Mouse (Mus musculus): Measurements from ENCODE around the gene Rab4a. TPM values are rescaled to one million over a fixed set of nuclear protein-coding genes. Genes with fewer than 3 reads are reported as not detected.
A peak's percentile ranks its signal among the peaks of the same experiment; 100 is the strongest.

The Rab4a gene
- total RNA-seq, 2 experiments from 2014 or later, result 45.5 to 46.8 TPM

GRCm38 (mm10) chr8:123845114-123845513 is 39.3 kb downstream of the Rab4a start:
- DNase-seq (ENCODE audit: low spot score in 2 of 2), result no peak

DNA sequence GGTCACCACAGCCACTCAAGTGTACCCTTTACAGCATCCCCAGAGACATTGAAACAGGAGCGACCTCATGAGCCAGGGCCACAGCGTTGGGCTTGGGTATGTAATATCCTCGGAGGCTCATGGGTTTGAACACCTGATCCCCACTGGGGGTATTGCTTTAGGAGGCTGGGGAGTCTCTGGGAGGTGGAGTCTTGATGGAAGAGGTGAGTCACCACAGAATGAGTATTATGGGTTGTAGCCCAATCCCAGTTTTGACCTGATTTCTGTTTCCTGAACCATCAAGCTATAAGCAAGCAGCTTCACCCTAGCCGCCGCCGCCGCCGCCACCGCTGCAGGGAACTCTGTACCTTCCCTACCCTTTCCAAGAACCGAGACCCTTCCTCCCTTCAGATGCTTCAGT is 40.2 kb downstream of the Rab4a start:
- no peak for DNase-seq (ENCODE audit: low spot score in 2 of 2)

- no peak for DNase-seq (ENCODE audit: low spot score in 2 of 2)
These were observed 40.7 kb downstream of the Rab4a start for GRCm38 (mm10) chr8:123846509-123846908.

DNA sequence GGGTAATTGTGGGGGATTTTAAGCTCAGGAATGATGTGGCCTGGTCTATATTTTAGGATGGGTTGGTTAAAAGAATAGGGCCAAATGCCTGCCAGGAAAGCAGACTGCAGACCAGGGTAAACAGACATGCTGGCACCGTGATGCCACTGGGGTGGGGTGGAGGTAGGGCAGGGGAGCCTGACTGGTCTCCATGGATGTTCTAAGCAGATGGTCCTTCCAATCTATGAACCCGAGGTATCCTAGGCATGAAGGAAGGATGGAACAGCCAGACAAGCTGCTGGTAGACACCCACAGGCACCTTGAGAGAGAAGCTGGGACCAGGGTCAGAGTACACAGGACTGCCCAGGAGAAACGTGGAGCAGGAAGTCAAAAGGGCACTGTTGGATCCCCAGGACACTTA is 41.8 kb downstream of the Rab4a start:
- no peak for DNase-seq (ENCODE audit: low spot score in 2 of 2)

DNA sequence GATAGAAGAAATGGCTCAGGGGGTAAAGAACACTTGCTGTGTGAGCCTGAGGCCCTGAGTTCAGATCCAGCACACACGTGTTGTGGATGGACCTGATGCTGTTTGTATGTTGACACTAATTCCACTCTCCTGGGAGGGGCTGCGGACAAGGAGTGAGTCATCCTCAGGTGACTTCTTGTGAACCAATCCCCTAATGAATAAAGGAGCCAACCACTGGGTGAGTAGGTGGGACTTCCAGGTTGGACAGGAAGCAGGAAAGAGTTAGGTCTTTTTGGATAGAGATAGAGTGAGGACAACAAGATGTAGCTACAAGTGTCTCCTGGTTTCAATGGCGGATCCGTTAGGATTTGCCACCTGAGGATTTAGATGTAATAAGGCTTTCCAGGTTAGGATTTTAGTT is 43.6 kb downstream of the Rab4a start:
- no peak for DNase-seq (ENCODE audit: low spot score in 2 of 2)

DNA sequence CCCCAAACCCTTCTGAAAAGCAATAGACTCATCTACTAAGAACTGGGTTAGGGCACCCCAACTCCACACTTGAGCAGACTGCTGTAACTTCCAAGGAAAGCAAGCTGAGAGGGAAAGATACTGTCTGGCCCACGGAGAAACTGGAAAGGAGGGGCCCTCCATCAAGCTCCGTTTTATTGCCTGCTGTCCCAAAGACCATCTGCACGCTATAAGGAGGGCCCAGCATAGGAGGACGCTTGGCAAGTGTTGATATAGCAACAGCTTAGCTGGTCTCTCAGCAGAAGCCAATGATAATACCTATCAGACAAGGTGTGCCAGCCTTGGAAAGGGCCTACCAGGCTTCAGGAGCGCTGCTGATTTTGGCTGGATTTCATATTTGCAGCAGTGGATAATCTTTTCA is 45.8 kb downstream of the Rab4a start:
- DNase-seq (ENCODE audit: low spot score in 2 of 2), result no peak

DNA sequence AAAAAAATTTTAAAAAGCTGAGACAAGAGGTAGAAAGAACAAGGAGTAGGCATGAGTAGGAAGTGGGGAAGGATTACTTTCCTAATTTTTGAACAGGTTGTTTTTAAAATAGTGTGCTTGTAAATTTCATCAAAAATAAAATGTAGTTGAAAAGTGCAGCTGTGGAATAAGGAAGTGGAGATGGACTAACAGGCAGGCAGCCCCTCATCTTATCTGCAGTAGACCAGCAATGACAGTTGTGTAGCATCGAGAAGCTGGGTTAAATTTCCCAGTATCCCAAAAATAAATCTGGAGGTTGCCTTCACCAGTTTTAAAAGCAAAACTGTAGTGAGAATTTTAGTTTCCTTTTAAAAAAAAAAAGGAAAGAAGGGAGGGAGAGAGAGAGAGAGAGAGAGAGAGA is 48.5 kb downstream of the Rab4a start:
- DNase-seq (ENCODE audit: low spot score in 2 of 2), result no peak

DNA sequence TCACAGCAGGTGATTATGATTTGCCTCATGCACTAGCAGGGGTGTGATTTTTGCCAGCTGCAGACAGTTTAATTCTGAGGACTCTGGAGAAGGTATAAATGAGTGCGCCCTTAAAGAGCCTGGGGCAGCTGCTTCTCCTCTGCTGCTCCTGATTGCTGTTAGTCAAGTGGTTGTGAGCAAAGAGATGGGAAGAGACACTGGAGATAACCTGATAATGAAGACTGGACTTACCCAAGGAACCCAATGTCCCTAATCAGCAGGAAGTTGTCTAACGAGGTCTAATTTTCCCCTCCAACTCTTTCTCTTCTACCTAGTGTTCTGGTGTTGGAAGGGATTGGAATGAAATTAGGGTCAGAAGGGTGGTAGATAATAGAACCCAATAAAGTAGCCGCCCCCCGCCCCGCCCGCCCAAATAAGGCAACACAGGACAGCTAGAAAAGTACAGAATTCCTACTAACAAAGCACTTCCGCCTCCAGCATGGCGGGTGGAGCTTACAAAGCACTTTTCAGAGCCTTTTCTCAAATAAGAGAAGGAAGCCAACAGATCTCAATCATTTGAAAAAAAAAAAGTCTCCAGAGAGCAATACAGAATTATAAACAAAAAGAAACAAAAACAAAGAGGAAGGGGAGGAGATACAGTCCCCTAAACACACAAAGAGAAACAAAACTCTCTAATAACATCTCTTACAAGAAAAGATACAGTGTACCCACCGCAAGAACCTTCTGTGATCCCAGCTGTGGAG is 49.1 kb downstream of the Rab4a start:
- DNase-seq (ENCODE audit: low spot score in 2 of 2), result no peak

DNA sequence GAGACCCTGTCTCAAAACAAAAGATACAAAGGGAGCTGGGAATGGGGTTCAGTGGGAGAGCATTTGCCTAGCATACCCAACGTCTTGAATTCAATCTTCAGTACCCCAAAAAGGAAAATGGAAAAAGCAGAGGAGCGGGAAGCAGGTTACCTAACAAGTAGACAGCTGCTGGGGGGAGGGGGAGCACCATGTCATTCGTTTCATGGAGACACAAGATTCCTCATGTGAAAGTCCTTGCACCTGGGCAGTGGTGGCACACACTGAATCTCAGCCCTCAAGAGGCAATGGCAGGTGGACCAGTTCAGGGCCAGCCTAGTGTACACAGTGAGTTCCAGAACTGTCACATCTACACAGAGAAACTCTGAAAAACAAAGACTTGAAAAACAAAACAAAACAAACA is 51.6 kb downstream of the Rab4a start:
- no peak for DNase-seq (ENCODE audit: low spot score in 2 of 2)

- DNase-seq (ENCODE audit: low spot score in 2 of 2), result no peak
These were observed 52.8 kb downstream of the Rab4a start for GRCm38 (mm10) chr8:123858574-123858940.

GRCm38 (mm10) chr8:123858941-123859647 is 53.3 kb downstream of the Rab4a start:
- peak; percentile 85 to 93 for DNase-seq (ENCODE audit: low spot score in 2 of 2)

- DNase-seq (ENCODE audit: low spot score in 2 of 2), result peak in 1 of 2 experiments; percentile 65
These were observed 54.0 kb downstream of the Rab4a start, which contains the start of gene Ccsap for GRCm38 (mm10) chr8:123859648-123860259. Gene Ccsap (minus strand): TSS chr8:123860209.

DNA sequence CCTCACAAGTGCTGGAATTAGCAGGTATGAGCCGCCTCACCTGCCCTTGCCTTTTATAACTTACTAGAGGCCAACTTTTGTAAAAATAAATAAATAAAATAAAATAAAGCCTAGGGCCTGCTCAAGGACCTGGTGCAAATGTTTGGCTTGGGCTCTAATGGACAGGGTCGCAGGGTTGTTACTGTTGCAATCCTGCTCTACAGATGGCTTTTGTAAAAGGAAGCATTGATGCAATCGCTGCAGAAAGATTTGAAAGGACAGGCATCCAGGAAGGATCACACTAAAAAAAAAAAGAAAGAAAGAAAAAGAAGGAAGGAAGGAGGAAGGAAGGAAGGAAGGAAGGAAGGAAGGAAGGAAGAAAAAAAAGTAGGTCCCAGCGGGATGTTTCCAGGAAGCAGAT is 54.6 kb downstream of the Rab4a start:
- no peak for DNase-seq (ENCODE audit: low spot score in 2 of 2)

DNA sequence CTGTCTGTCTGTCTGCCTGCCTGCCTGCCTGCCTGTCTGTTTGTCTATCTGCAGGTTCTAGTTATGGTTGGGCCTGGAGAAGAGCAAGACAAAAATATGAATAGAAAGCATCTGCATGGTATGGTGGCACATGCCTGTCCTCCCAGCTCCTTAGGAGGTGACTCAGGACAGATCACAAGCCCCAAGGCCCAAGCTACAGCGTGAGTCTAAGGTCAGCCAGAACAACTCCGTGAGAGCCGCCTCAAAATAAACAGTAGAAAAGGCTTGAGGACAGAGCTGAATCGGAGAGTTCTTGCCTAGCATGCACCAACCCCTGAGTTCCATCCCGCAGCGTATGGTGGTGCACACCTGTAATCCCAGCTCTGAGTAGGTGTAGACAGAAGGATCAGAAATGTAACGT is 60.0 kb downstream of the Rab4a start:
- DNase-seq (ENCODE audit: low spot score in 2 of 2), result no peak

- no peak for DNase-seq (ENCODE audit: low spot score in 2 of 2)
These were observed 61.2 kb downstream of the Rab4a start for GRCm38 (mm10) chr8:123866971-123867370.

DNA sequence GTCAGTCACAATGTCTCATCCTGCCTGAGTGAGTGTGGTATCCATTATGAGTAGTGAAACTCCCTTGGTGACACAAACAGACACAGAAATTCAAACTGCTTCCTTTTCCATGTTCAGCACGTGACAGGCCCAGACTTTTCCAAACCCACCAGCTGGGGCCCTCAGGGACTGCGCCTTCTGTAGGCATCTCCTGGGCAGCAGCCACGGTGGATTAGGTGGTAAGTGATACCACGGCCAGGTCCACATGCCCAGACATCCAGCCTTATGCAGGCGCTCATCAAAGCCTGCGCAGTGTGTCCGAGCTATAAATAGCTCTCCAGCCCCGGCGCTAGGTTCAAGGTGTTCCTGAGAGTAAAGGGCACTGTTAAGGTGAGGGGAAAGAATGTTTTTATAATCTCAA is 66.3 kb downstream of the Rab4a start:
- no peak for DNase-seq (ENCODE audit: low spot score in 2 of 2)

GRCm38 (mm10) chr8:123873364-123873763 is 67.6 kb downstream of the Rab4a start:
- no peak for DNase-seq (ENCODE audit: low spot score in 2 of 2)

DNA sequence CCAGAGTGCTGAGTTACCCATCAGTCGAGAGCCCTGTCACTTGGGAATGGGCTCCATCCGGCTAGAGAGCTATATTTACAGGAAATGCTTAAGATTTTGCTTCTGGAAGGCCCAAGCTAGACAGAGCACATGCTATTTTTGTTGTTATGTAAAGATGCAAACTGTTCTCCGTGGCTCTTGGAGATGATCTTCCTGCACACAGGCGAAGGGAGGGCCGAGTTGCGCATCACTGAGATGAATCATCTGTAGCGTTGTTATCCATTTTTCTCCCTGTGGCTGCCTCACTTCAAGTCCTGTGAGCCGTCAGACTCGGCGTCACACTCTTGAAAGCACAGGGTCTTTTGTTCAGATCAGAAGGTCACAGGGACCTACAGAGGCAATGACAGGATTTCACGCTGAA is 68.5 kb downstream of the Rab4a start:
- no peak for DNase-seq (ENCODE audit: low spot score in 2 of 2)

- DNase-seq (ENCODE audit: low spot score in 2 of 2), result no peak
These were observed 72.1 kb downstream of the Rab4a start for GRCm38 (mm10) chr8:123877865-123878264.

DNA sequence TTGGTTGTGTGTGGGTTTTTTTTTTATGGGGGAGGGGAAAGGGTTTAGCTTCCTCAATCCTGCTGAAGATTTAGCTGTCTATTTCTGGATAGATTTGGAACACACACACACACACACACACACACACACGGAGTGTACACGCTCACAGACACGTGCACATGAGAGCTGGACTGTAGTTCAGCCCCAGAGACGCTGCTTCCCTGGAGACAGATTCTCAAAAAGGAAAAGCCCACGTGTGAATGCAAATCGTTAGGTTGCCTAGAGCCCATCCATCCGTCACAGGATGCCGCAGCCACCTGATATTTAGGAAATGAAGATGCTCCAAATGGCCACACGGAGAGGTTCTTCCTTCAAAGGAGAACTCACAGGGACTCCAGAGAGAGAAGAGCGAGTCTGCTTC is 74.5 kb downstream of the Rab4a start:
- peak; percentile 43 to 67 for DNase-seq (ENCODE audit: low spot score in 2 of 2)

GRCm38 (mm10) chr8:123880821-123881350 is 75.1 kb downstream of the Rab4a start:
- DNase-seq (ENCODE audit: low spot score in 2 of 2), result no peak

- no peak for DNase-seq (ENCODE audit: low spot score in 2 of 2)
These were observed 76.6 kb downstream of the Rab4a start for GRCm38 (mm10) chr8:123882412-123882811.

Data from layer of hippocampus, postnatal 14 days (tissue).